Mouse (Mus musculus) testis, adult 2 months (tissue): Measurements from ENCODE around the gene Slbp. TPM values are rescaled to one million over a fixed set of nuclear protein-coding genes. Genes with fewer than 3 reads are reported as not detected.

Experiments
- H3K27ac ChIP-seq: fragments of 200-500 bp; 2 replicates; pipeline ENCODE4 v1.5.1; 2012; ENCODE audit warnings: low read depth, low read length; ENCODE audit not compliant: control insufficient read depth, insufficient read depth
- H3K27me3 ChIP-seq: fragments of 200-500 bp; 2 replicates; pipeline ENCODE4 v1.6.1; 2012; ENCODE audit warnings: mild to moderate bottlenecking, low read length, moderate library complexity; ENCODE audit not compliant: control insufficient read depth, insufficient read depth
- H3K36me3 ChIP-seq: fragments of 200-500 bp; 2 replicates; pipeline ENCODE4 v1.6.1; 2012; ENCODE audit warnings: mild to moderate bottlenecking, low read length; ENCODE audit not compliant: control insufficient read depth, insufficient read depth
- H3K4me1 ChIP-seq: fragments of 200-500 bp; 2 replicates; pipeline ENCODE4 v1.6.1; 2012; ENCODE audit warnings: low read length; ENCODE audit not compliant: control insufficient read depth, insufficient read depth
- H3K4me3 ChIP-seq: fragments of 200-500 bp; 2 replicates; pipeline ENCODE4 v1.5.1; 2012; ENCODE audit warnings: low read depth, mild to moderate bottlenecking, low read length, moderate library complexity, mixed read lengths; ENCODE audit not compliant: control insufficient read depth
- CTCF ChIP-seq: fragments of 200-500 bp; IDR thresholded peaks from 2 replicates; pipeline ENCODE4 v1.5.1; 2012; ENCODE audit warnings: low read depth, mild to moderate bottlenecking, inconsistent platforms, low read length, moderate library complexity; ENCODE audit not compliant: control insufficient read depth, insufficient read depth, insufficient replicate concordance
- POLR2A ChIP-seq: fragments of 200-500 bp; IDR thresholded peaks from 2 replicates; pipeline ENCODE4 v1.6.1; 2012; ENCODE audit warnings: low read depth, mild to moderate bottlenecking, inconsistent platforms, low read length, moderate library complexity; ENCODE audit not compliant: control insufficient read depth
- polyA plus RNA-seq: library from polyadenylated mRNA; depleted of rRNA; stranded (reverse); fragments of >200 nt; gene quantifications from 2 replicates; pipeline ENCODE4 v1.2.3, GENCODE M21; 2012

The Slbp gene
- polyA plus RNA-seq, 1 experiment, result 68.0 TPM

GRCm38 (mm10) chr5:33637606-33638350 is 14.6 kb downstream of the Slbp start:
- H3K4me3 ChIP-seq, result no peak overlapping the region
- H3K36me3 ChIP-seq, result peaks cover 3% of the 10 kb centered on the region; the same call in 1 of the 2 replicates
- no peaks in the 10 kb centered on the region for H3K4me1 ChIP-seq
- H3K27ac ChIP-seq, result no peak overlapping the region
- no peaks in the 10 kb centered on the region for H3K27me3 ChIP-seq
- TF ChIP-seq CTCF (no peak), POLR2A (no peak)

GRCm38 (mm10) chr5:33635361-33635760 is 17.0 kb downstream of the Slbp start:
- Histone ChIP-seq H3K4me3 (no peak overlapping the region), H3K36me3 (peaks cover 1% of the 10 kb centered on the region; the same call in 1 of the 2 replicates), H3K27me3 (no peaks in the 10 kb centered on the region), H3K27ac (no peak overlapping the region), H3K4me1 (no peaks in the 10 kb centered on the region; the same call in 1 of the 2 replicates)
- TF ChIP-seq POLR2A (no peak), CTCF (no peak)

DNA sequence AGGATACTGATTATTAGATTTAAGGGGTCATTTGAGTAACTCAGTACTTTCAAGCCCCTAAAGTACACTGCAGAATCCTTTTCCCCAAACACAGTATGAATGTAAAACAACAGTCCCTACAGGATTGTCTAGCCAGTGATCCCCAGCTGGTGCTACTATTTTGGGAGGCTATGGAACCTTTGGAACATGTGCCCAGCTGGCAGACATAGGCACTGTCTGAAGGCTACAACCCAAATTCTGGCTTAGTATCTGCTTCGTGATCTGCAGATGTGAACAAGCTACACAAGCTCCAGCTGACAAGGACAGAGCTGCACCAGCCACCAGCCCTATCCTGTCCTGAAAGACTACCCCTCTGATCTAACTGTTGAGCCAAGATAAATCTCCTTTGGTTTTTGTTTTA is 19.8 kb downstream of the Slbp start:
- peaks cover 5% of the 10 kb centered on the region for H3K4me1 ChIP-seq
- H3K27me3 ChIP-seq, result no peaks in the 10 kb centered on the region
- H3K27ac ChIP-seq, result no peak overlapping the region
- no peak overlapping the region for H3K4me3 ChIP-seq
- TF ChIP-seq CTCF (no peak), POLR2A (no peak)
- no peaks in the 10 kb centered on the region for H3K36me3 ChIP-seq

DNA sequence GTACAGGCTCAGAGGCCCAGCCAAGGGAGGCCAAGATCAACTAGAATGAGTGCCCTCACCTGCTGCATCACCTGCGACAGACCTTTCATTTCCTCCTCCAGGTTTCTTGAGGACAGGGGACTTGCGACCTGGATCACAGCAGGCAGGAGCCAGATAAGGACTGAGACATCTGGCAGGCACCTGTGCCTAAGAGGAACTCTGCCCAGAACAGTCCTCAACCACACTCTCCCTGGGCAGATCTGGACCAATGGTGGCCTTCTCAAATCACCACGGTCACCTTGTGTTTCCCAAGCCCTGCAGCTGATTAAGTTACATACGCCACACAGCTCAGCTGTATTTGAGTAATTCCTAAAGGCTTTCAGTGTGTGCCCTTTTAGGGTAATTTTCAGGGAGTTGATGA is 21.8 kb downstream of the Slbp start:
- no peak for TF ChIP-seq POLR2A
- TF ChIP-seq CTCF, result no peak
- no peak overlapping the region for H3K27ac ChIP-seq
- H3K4me1 ChIP-seq, result peaks cover 5% of the 10 kb centered on the region
- no peaks in the 10 kb centered on the region for H3K27me3 ChIP-seq
- H3K4me3 ChIP-seq, result peak overlapping the region; percentile 92
- no peaks in the 10 kb centered on the region for H3K36me3 ChIP-seq

DNA sequence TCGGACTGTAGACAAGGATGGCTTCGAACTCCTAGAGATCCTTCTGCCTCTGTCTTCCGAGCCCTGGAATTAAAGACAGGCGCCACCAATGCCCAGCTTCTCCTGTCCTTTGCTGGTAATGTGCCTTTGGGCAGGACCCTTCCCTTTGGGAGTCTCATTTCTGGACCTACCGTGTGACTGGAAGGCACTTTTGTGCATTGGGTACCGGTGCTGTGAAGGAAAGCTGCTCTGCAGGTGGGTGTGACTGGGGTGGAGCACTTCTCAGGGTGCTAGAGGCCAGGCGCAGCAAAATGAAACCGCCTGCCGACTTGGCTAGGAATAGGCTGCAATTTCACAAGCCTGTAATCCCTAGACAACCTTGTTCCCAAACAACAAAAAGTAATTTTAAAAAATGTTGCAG is 22.3 kb downstream of the Slbp start:
- Histone ChIP-seq H3K27ac (peak overlapping the region; percentile 89), H3K27me3 (no peaks in the 10 kb centered on the region), H3K4me3 (peak overlapping the region; percentile 92), H3K4me1 (peaks cover 5% of the 10 kb centered on the region), H3K36me3 (no peaks in the 10 kb centered on the region)
- TF ChIP-seq CTCF, result no peak

DNA sequence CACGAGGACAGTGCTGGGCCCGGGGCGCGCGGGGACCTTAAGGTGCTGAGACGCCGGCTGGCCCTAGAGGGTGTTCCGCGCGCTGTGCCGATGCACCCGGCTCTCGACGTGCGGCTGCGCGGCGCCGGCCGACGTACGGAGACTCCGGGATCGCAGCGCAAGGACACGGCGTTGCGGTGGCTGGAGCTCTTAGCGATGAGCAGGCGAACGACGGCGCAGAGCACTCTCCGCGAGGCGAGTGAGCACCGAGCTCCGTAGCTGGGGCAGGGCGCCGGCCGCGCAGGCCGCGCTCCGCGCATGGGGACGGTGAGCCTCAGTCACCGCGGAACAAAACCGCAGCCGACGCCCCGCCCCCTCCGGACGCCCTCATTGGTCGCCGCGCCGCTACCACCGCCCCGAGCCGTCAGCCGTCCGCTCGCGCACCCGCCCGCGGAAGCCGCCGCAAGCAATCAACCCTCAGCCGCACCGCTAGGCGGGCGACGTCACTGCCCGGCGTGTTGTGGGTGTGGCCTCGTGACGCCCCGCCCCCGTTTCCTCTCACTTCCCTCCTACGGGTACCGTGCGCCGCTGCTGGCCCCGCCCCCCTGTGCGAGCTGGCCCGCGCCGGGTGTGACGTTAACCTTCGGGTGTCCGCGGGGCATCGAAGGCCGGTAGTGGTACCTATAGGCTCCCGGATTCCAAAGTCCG is 22.9 kb downstream of the Slbp start, which contains the start of the genes Fam53a and Gm9903:
Gene Fam53a, minus strand, starts transcription at position 335 of the 687 bp plus-strand sequence.
Gene Gm9903, plus strand, starts transcription at position 625 of the 687 bp plus-strand sequence.
- H3K4me3 ChIP-seq, result peak within 1 kb of the TSS; percentile 92
- H3K27ac ChIP-seq, result peak within 1 kb of the TSS; percentile 92
- TF ChIP-seq POLR2A (peak; percentile 80), CTCF (0 out of 2 replicates have a peak, but pooled peaks have one; percentile 3)

GRCm38 (mm10) chr5:33628820-33629300 is 23.5 kb downstream of the Slbp start:
- TF ChIP-seq CTCF, result 0 out of 2 replicates have a peak, but pooled peaks have one; percentile 7
- TF ChIP-seq POLR2A, result no peak
- peak overlapping the region; percentile 92 for H3K4me3 ChIP-seq
- H3K27me3 ChIP-seq, result no peaks in the 10 kb centered on the region
- peak overlapping the region; percentile 92 for H3K27ac ChIP-seq
- H3K4me1 ChIP-seq, result peaks cover 5% of the 10 kb centered on the region
- H3K36me3 ChIP-seq, result no peaks in the 10 kb centered on the region

More for the DNA sequence above, 22.9 kb downstream of the Slbp start, which contains the start of the genes Fam53a and Gm9903:
- H3K27me3 ChIP-seq, result no peaks in the 10 kb centered on the region
- H3K36me3 ChIP-seq, result no peaks in the 10 kb centered on the region
- H3K4me1 ChIP-seq, result peaks cover 5% of the 10 kb centered on the region
